Mouse (Mus musculus): Measurements from ENCODE around the gene Rassf3.

The Rassf3 gene

GRCm38 (mm10) chr10:121409717-121410116, 66.4 kb downstream of the Rassf3 start:
- DNase-seq (ENCODE audit: low read depth, low spot score): no peak

- DNase-seq (ENCODE audit: low read depth, low spot score): peak; percentile 45
Measured at GRCm38 (mm10) chr10:121403946-121404345, 72.2 kb downstream of the Rassf3 start.

- no peak for DNase-seq (ENCODE audit: low read depth, low spot score)
Measured at GRCm38 (mm10) chr10:121403104-121403503, 73.0 kb downstream of the Rassf3 start.

- DNase-seq (ENCODE audit: low read depth, low spot score): no peak
Measured at GRCm38 (mm10) chr10:121401005-121401404, 75.1 kb downstream of the Rassf3 start.

- no peak for DNase-seq (ENCODE audit: low read depth, low spot score)
Measured at GRCm38 (mm10) chr10:121398599-121398998, 77.5 kb downstream of the Rassf3 start.

- no peak for DNase-seq (ENCODE audit: low read depth, low spot score)
Measured at GRCm38 (mm10) chr10:121395542-121396176, 80.5 kb downstream of the Rassf3 start.

GRCm38 (mm10) chr10:121394789-121395325, 81.3 kb downstream of the Rassf3 start:
- DNase-seq (ENCODE audit: low read depth, low spot score): no peak

GRCm38 (mm10) chr10:121394270-121394669, 81.9 kb downstream of the Rassf3 start:
- DNase-seq (ENCODE audit: low read depth, low spot score): no peak

GRCm38 (mm10) chr10:121391901-121392300, 84.2 kb downstream of the Rassf3 start:
- DNase-seq (ENCODE audit: low read depth, low spot score): no peak

GRCm38 (mm10) chr10:121390602-121391001, 85.5 kb downstream of the Rassf3 start:
- DNase-seq (ENCODE audit: low read depth, low spot score): no peak

- no peak for DNase-seq (ENCODE audit: low read depth, low spot score)
Measured at GRCm38 (mm10) chr10:121386347-121386746, 89.8 kb downstream of the Rassf3 start.

- no peak for DNase-seq (ENCODE audit: low read depth, low spot score)
Measured at GRCm38 (mm10) chr10:121385695-121386094, 90.5 kb downstream of the Rassf3 start.

GRCm38 (mm10) chr10:121384710-121385109, 91.4 kb downstream of the Rassf3 start:
- no peak for DNase-seq (ENCODE audit: low read depth, low spot score)

GRCm38 (mm10) chr10:121381280-121381679, 94.9 kb downstream of the Rassf3 start:
- no peak for DNase-seq (ENCODE audit: low read depth, low spot score)

- no peak for DNase-seq (ENCODE audit: low read depth, low spot score)
Measured at GRCm38 (mm10) chr10:121379387-121379786, 96.8 kb downstream of the Rassf3 start.

- no peak for DNase-seq (ENCODE audit: low read depth, low spot score)
Measured at GRCm38 (mm10) chr10:121376530-121377271, 99.4 kb downstream of the Rassf3 start.

- DNase-seq (ENCODE audit: low read depth, low spot score): no peak
Measured at GRCm38 (mm10) chr10:121375649-121376493, 100.3 kb downstream of the Rassf3 start.

GRCm38 (mm10) chr10:121374693-121375620, 101.2 kb downstream of the Rassf3 start:
- no peak for DNase-seq (ENCODE audit: low read depth, low spot score)

GRCm38 (mm10) chr10:121374013-121374412, 102.1 kb downstream of the Rassf3 start:
- no peak for DNase-seq (ENCODE audit: low read depth, low spot score)

GRCm38 (mm10) chr10:121370777-121371176, 105.4 kb downstream of the Rassf3 start:
- DNase-seq (ENCODE audit: low read depth, low spot score): no peak

Data from WW6 (cell line).